Mouse (Mus musculus) bone marrow, adult 2 months (tissue): ENCODE measurements around the gene Slc26a10.

Experiments
- CTCF ChIP-seq: fragments of 200-500 bp; IDR thresholded peaks from 2 replicates; pipeline ENCODE4 v1.5.1; 2011; ENCODE audit warnings: low read length, control low read depth; ENCODE audit not compliant: control insufficient read depth, insufficient read depth
- POLR2A ChIP-seq: fragments of 200-500 bp; IDR thresholded peaks from 2 replicates; pipeline ENCODE4 v1.6.1; 2011; ENCODE audit warnings: low read depth, mild to moderate bottlenecking, control low read depth, low read length, borderline replicate concordance; ENCODE audit not compliant: control insufficient read depth

- TF ChIP-seq POLR2A (no peak), CTCF (no peak)
Measured at GRCm38 (mm10) chr10:127145303-127145702, 35.1 kb downstream of the Slc26a10 start.
